Mouse (Mus musculus): Measurements from ENCODE around the gene Acod1.

The Acod1 gene

DNA sequence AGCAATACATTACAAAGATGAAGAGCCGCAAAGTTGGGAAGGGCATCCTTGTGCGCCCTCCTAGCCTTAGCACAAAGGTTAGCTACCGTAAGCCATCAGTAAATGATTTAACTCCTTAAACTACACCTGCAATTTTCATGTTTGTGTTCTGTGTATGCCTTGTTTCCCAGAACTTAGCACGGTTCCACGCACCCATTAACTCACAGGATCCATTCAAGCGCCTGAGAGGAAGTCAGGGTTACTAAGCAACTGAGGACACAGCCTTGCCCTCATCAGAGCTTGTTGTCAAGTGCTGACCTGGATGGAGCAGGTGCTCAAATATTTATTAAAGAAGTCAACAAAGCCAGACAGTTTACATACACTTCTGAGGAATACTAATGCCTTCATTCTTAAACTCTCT is 55.5 kb downstream of the Acod1 start:
- DNase-seq (ENCODE audit: low spot score) = no peak

DNA sequence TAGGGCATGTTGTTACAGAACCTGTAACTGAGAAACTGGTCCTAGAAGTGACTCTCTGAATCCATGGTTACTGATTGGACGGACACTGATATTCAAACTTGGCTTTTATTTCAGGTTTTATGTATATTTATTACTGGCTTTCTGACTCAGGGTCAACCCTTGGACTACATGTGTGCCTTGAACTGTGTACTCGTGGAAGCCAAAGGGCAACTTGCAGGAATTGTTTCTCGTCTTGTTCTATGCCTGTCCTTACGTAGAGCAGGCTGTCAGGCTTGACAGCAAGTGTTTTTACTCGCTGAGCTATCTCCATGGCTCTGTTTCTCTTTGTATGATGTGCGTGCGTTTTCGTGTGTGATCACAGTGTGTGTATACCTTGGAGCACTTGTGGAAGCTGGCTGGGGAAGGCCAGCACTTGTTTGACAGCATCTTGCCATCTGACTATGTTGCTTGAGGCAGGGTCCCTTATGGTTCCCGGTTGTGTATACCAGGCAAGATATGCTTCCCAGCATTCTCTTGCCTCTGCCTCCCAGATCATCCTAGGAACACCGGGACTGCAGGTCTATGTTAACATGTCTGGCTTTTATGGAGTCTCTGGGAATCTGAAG is 56.1 kb downstream of the Acod1 start:
- DNase-seq (ENCODE audit: low spot score) = no peak

Measured in urinary bladder, postnatal 14 days (tissue).